Mouse (Mus musculus) ES-E14 (cell line): ENCODE data around the gene Kcnh8.

Experiments
- CHD2 ChIP-seq: IDR thresholded peaks from 2 replicates; pipeline ENCODE4 v1.6.1; 2014; ENCODE audit warnings: mild to moderate bottlenecking, low read depth, low read length, inconsistent platforms
- MAFK ChIP-seq: IDR thresholded peaks from 2 replicates; pipeline ENCODE4 v1.6.1; 2014; ENCODE audit warnings: mild to moderate bottlenecking, low read depth, low read length, inconsistent platforms; ENCODE audit not compliant: insufficient read depth
- ZC3H11A ChIP-seq: IDR thresholded peaks from 2 replicates; pipeline ENCODE4 v1.6.1; 2012; ENCODE audit warnings: low read depth, mild to moderate bottlenecking, inconsistent platforms, low read length, borderline replicate concordance
- ZNF384 ChIP-seq: IDR thresholded peaks from 2 replicates; pipeline ENCODE4 v1.6.1; 2012; ENCODE audit warnings: low read depth, low read length, inconsistent platforms

DNA sequence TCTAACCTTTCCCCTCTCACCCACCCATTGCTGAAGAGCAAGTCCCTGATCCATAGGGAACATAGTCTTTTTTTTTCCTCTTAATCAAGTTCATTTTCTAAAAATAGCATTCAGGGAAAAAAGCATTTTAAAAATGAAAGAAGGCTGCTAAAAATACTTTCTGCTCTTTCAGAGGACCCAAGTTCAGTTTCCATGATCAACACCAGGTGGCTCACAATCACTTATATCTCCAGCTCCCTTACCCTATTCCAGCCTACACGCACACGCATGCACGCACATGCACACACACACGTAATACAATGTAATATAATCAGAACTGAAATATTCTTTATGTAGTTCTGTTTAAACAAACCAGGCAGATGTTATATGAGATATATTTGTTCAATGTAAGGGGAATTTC is 378.4 kb downstream of the Kcnh8 start:
- no peak for TF ChIP-seq MAFK
- no peak for TF ChIP-seq ZNF384
- no peak for TF ChIP-seq ZC3H11A
- TF ChIP-seq CHD2 = no peak
